Mouse (Mus musculus) lung, postnatal 0 days (tissue): ENCODE measurements around the gene Chmp3. TPM values are rescaled to one million over a fixed set of nuclear protein-coding genes. Genes with fewer than 3 reads are reported as not detected.

Experiments
- ATAC-seq: fragments of 200-750 bp; cut with Nextera tagmentation; 2 replicates; pipeline ENCODE4 v1.8.0; 2017; ENCODE audit warnings: moderate library complexity
- DNase-seq: peaks from one replicate; pipeline ENCODE4 v3.0.0-alpha.2; 2016; ENCODE audit warnings: low spot score
- H3K27ac ChIP-seq: fragments of 300-500 bp; sonication (generic); 2 replicates; pipeline ENCODE4 v1.5.1; 2014; ENCODE audit warnings: antibody characterized with exemption, mild to moderate bottlenecking, low read length, mixed read lengths
- H3K27me3 ChIP-seq: fragments of 300-500 bp; sonication (generic); replicated peaks from 2 replicates; pipeline ENCODE4 v1.6.1; 2014; ENCODE audit warnings: low read length, mixed read lengths; ENCODE audit not compliant: insufficient read depth
- H3K36me3 ChIP-seq: fragments of 300-500 bp; sonication (generic); 2 replicates; pipeline ENCODE4 v1.6.1; 2014; ENCODE audit warnings: low read length, mixed read lengths; ENCODE audit not compliant: insufficient read depth
- H3K4me1 ChIP-seq: fragments of 300-500 bp; sonication (generic); 2 replicates; pipeline ENCODE4 v1.6.1; 2014; ENCODE audit warnings: antibody characterized with exemption, low read depth, low read length, mixed read lengths; ENCODE audit not compliant: insufficient read depth
- H3K4me2 ChIP-seq: fragments of 300-500 bp; sonication (generic); replicated peaks from 2 replicates; pipeline ENCODE4 v1.6.1; 2014; ENCODE audit warnings: low read depth, mild to moderate bottlenecking, low read length, moderate library complexity, mixed read lengths
- H3K4me3 ChIP-seq: fragments of 300-500 bp; sonication (generic); 2 replicates; pipeline ENCODE4 v1.5.1; 2014; ENCODE audit warnings: low read depth, low read length
- H3K9ac ChIP-seq: fragments of 300-500 bp; sonication (generic); replicated peaks from 2 replicates; pipeline ENCODE4 v1.6.1; 2014; ENCODE audit warnings: low read depth, mild to moderate bottlenecking
- H3K9me3 ChIP-seq: fragments of 300-500 bp; sonication (generic); 2 replicates; pipeline ENCODE4 v1.6.1; 2016; ENCODE audit warnings: low read length, mixed read lengths
- CTCF ChIP-seq: IDR thresholded peaks from 2 replicates; pipeline ENCODE4 v1.5.1; 2016; ENCODE audit warnings: antibody characterized with exemption, mild to moderate bottlenecking
- EP300 ChIP-seq: IDR thresholded peaks from 2 replicates; pipeline ENCODE4 v1.6.1; 2016; ENCODE audit warnings: antibody characterized with exemption, mild to moderate bottlenecking, control low read depth
- WGBS: fragments of 180-500 bp; shearing (Covaris S2); extraction: QIAGEN DNeasy Blood & Tissue Kit; methylation state at CpG from one replicate; pipeline ENCODE4 v1.1.7; 2014; 5-methylcytosine and 5-hydroxymethylcytosine counted together
- polyA plus RNA-seq: library from polyadenylated mRNA; unstranded; fragments of >200 nt; fragmentation: Nextera tagmentation; extraction: Ambion mirVana; gene quantifications from 2 replicates; pipeline ENCODE4 v1.2.1, GENCODE M21; 2015

The Chmp3 gene
- polyA plus RNA-seq, 1 experiment from 2014 or later = 83.4 TPM

- peaks cover 44% of the 10 kb centered on the region for H3K36me3 ChIP-seq
- no peak overlapping the region for H3K27ac ChIP-seq
- TF ChIP-seq EP300 (no peak), CTCF (no peak)
Measured at GRCm38 (mm10) chr6:71589401-71589800, 45.8 kb downstream of the Chmp3 start.

DNA sequence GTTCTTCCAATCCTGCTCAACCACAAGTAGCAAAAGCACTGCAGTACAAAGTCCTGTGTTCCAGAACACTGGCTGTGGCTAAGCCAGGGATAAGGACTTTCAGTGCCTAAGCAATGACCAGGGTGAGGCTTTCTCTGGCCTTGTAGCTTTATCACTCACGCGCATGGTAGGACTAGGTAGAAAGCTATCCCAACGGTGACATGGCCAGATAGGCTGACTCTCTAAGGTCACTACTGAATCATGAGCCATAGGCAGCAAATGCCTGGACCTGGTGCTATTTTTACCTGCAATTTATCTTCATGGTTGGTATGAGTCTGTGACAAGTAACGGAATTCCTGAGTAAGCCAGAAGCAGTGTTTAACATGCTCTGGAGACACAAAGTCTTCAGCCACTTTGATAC lies 46.6 kb downstream of the Chmp3 start:
- Histone ChIP-seq H3K9me3 (no peaks in the 10 kb centered on the region), H3K36me3 (peaks cover 48% of the 10 kb centered on the region), H3K27ac (no peak overlapping the region), H3K27me3 (no peaks in the 10 kb centered on the region), H3K9ac (no peak overlapping the region), H3K4me3 (no peak overlapping the region), H3K4me2 (no peak overlapping the region), H3K4me1 (no peaks in the 10 kb centered on the region)
- TF ChIP-seq CTCF (no peak), EP300 (no peak)
- DNase-seq (no peak), ATAC-seq (no peak)
- 88% methylated on average over 4 of the region's 4 CpGs for WGBS

More at GRCm38 (mm10) chr6:71589401-71589800, 45.8 kb downstream of the Chmp3 start:
- no peaks in the 10 kb centered on the region for H3K27me3 ChIP-seq
- H3K9me3 ChIP-seq = no peaks in the 10 kb centered on the region
- no peak for DNase-seq
- H3K4me3 ChIP-seq = no peak overlapping the region
- H3K9ac ChIP-seq = no peak overlapping the region
- no peak for ATAC-seq
- H3K4me1 ChIP-seq = no peaks in the 10 kb centered on the region
- H3K4me2 ChIP-seq = no peak overlapping the region
- 86% methylated on average over 1 of the region's 1 CpGs for WGBS

GRCm38 (mm10) chr6:71607756-71608155 lies 64.2 kb downstream of the Chmp3 start:
- TF ChIP-seq EP300 = no peak
- no peak for TF ChIP-seq CTCF

GRCm38 (mm10) chr6:71608994-71609393 lies 65.4 kb downstream of the Chmp3 start:
- no peaks in the 10 kb centered on the region for H3K4me1 ChIP-seq
- H3K27me3 ChIP-seq = no peaks in the 10 kb centered on the region
- ATAC-seq (no peak), DNase-seq (no peak)
- no peak overlapping the region for H3K9ac ChIP-seq
- no peak overlapping the region for H3K27ac ChIP-seq
- no peak overlapping the region for H3K4me2 ChIP-seq
- TF ChIP-seq CTCF (no peak), EP300 (no peak)
- H3K4me3 ChIP-seq = no peak overlapping the region
- H3K36me3 ChIP-seq = peaks cover 41% of the 10 kb centered on the region
- no peaks in the 10 kb centered on the region for H3K9me3 ChIP-seq

More at GRCm38 (mm10) chr6:71607756-71608155, 64.2 kb downstream of the Chmp3 start:
- H3K4me2 ChIP-seq = no peak overlapping the region
- H3K27ac ChIP-seq = no peak overlapping the region
- H3K36me3 ChIP-seq = peaks cover 44% of the 10 kb centered on the region; the same call in 1 of the 2 replicates
- no peak for ATAC-seq
- WGBS = 95% methylated on average over 3 of the region's 3 CpGs
- H3K9ac ChIP-seq = no peak overlapping the region
- H3K4me1 ChIP-seq = no peaks in the 10 kb centered on the region
- DNase-seq = no peak
- no peak overlapping the region for H3K4me3 ChIP-seq
- H3K27me3 ChIP-seq = no peaks in the 10 kb centered on the region
- H3K9me3 ChIP-seq = no peaks in the 10 kb centered on the region

GRCm38 (mm10) chr6:71609968-71610367 lies 66.4 kb downstream of the Chmp3 start:
- ATAC-seq (no peak), DNase-seq (no peak)
- 88% methylated on average over 7 of the region's 7 CpGs for WGBS
- Histone ChIP-seq H3K27me3 (no peaks in the 10 kb centered on the region), H3K4me2 (no peak overlapping the region), H3K9me3 (no peaks in the 10 kb centered on the region), H3K4me3 (no peak overlapping the region), H3K4me1 (no peaks in the 10 kb centered on the region), H3K36me3 (peaks cover 39% of the 10 kb centered on the region), H3K27ac (no peak overlapping the region), H3K9ac (no peak overlapping the region)
- TF ChIP-seq EP300 = no peak
- TF ChIP-seq CTCF = no peak

DNA sequence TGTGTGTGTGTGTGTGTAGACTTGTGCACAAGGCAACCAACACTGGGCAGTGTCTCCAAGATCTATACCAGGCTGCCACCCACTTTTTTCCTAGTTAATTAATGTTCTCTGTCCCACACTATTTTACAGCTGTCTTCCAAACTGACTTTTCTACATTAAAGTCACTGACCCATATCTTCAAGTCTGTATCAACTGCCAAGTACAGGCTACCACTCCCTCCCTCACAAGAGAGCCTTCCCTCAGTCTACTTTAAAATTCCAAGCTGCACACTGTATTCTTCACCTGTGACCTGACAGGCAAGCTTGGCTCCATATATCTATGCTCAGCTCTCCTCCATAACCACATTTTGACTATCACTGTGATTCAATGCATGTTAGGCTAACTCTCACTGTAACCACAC lies 69.6 kb downstream of the Chmp3 start:
- peaks cover 47% of the 10 kb centered on the region for H3K36me3 ChIP-seq
- no peaks in the 10 kb centered on the region for H3K9me3 ChIP-seq
- no peak for TF ChIP-seq CTCF
- no peak for TF ChIP-seq EP300
- H3K4me2 ChIP-seq = no peak overlapping the region
- no peak overlapping the region for H3K9ac ChIP-seq
- no peak overlapping the region for H3K4me3 ChIP-seq
- ATAC-seq (no peak), DNase-seq (no peak)
- H3K27ac ChIP-seq = no peak overlapping the region
- H3K27me3 ChIP-seq = no peaks in the 10 kb centered on the region
- H3K4me1 ChIP-seq = no peaks in the 10 kb centered on the region

DNA sequence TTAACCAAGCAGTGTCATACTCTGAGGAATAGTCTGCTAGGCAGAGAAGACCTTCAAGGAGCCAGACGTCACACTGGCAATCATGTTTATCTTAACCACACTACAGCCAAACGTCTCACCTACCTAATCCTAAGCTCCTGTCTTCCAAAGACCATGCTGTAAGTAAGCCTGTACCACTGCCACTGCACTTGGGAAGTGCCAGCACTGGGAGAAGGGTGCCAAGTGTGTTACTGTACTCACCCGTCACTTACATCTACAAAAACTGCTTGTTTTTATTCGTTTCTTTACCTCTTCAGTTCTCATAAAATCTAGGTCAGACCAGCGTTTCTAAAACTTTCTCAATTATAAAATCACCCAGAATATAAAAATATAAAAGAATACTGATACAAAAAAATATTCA lies 73.4 kb downstream of the Chmp3 start:
- no peak for TF ChIP-seq EP300
- no peak for TF ChIP-seq CTCF
- ATAC-seq = no peak
- Histone ChIP-seq H3K9me3 (no peaks in the 10 kb centered on the region), H3K27me3 (no peaks in the 10 kb centered on the region), H3K4me3 (no peak overlapping the region), H3K27ac (no peak overlapping the region), H3K36me3 (peaks cover 37% of the 10 kb centered on the region), H3K9ac (no peak overlapping the region), H3K4me2 (no peak overlapping the region), H3K4me1 (no peaks in the 10 kb centered on the region; the same call in 1 of the 2 replicates)
- 67% methylated on average over 5 of the region's 5 CpGs for WGBS
- DNase-seq = no peak
